Mouse (Mus musculus): ENCODE results near the gene Tmprss11g. TPM values are rescaled to one million over a fixed set of nuclear protein-coding genes. Genes with fewer than 3 reads are reported as not detected.

Gene Tmprss11g
- not detected in 2 replicates for polyA plus RNA-seq (2021; fragmentation: Nextera tagmentation)
- long read RNA-seq, experiment 1, result 0 reads
- long read RNA-seq, experiment 2, result 0 reads

GRCm38 (mm10) chr5:86518500-86518899 is at the start of gene Tmprss11g:
Gene Tmprss11g, minus strand, starts transcription at chr5:86518600.

GRCm38 (mm10) chr5:86468890-86469289 is 49.5 kb downstream of the Tmprss11g start, which contains the start of gene Tmprss11a:
Gene Tmprss11a, minus strand, starts transcription at chr5:86468990.

Other genes with a start within 250 kb of the Tmprss11g start
- gene Tmprss11c, start 229.3 kb downstream of the Tmprss11g start, polyA plus RNA-seq (2021; fragmentation: Nextera tagmentation), result not detected in 2 replicates
- not detected in 2 replicates for gene Tmprss11d, start 145.2 kb downstream of the Tmprss11g start, polyA plus RNA-seq (2021; fragmentation: Nextera tagmentation)
- not detected in 2 replicates for gene Tmprss11a, start 49.6 kb downstream of the Tmprss11g start, polyA plus RNA-seq (2021; fragmentation: Nextera tagmentation)
- not detected in 2 replicates for gene Tmprss11f, start 113.8 kb upstream of the Tmprss11g start, polyA plus RNA-seq (2021; fragmentation: Nextera tagmentation)
- not detected in 2 replicates for gene Tmprss11b, start 157.8 kb upstream of the Tmprss11g start, polyA plus RNA-seq (2021; fragmentation: Nextera tagmentation)
- gene Tmprss11e, start 227.2 kb upstream of the Tmprss11g start, polyA plus RNA-seq (2021; fragmentation: Nextera tagmentation), result not detected in 2 replicates

Measured in left cerebral cortex, adult 6 months (tissue).